Mouse (Mus musculus): ENCODE results near the gene Susd6. TPM values are rescaled to one million over a fixed set of nuclear protein-coding genes. Genes with fewer than 3 reads are reported as not detected.
"Not testable (repeated sequence)": the region's sequence is repeated elsewhere in the genome, so short reads cannot be mapped to it uniquely, and the experiment has no call there.

Gene Susd6
- polyA plus RNA-seq, 1 experiment from 2014 or later, result 22.3 TPM

DNA sequence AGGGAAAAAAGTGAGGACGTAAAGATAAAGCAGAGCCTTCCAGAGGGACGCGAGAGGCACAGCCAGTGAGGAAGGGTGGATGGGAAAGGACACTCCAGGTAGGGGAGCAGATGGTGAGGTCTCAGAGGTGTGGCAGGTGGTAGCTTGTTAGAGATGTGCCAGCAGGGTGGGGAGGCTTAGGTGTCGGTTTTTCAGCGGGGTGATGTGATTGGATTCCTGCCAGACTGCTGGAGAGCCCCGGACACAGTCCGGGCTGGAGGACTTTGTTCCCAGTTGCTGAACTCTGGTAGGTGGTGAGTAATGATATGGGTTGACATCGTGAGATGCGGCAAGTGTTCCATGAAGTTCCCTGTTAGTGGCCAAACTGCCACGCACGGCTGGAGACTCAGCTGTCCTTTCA is 2.7 kb upstream of the Susd6 start:
- H3K9me3 ChIP-seq, result no peaks in the 10 kb centered on the region
- H3K4me1 ChIP-seq, result peaks cover 20% of the 10 kb centered on the region
- peaks cover 8% of the 10 kb centered on the region; the same call in 1 of the 2 replicates for H3K27me3 ChIP-seq
- no peak overlapping the region for H3K4me2 ChIP-seq (replicated peaks)
- H3K27ac ChIP-seq (replicated peaks), result no peak overlapping the region
- no peaks in the 10 kb centered on the region for H3K36me3 ChIP-seq
- H3K9ac ChIP-seq (replicated peaks), result no peak overlapping the region
- H3K4me3 ChIP-seq, result no peak overlapping the region
- no peak for ATAC-seq (ENCODE audit: low FRiP score, low read depth)
- 61% methylated on average over 11 of the region's 11 CpGs for WGBS

DNA sequence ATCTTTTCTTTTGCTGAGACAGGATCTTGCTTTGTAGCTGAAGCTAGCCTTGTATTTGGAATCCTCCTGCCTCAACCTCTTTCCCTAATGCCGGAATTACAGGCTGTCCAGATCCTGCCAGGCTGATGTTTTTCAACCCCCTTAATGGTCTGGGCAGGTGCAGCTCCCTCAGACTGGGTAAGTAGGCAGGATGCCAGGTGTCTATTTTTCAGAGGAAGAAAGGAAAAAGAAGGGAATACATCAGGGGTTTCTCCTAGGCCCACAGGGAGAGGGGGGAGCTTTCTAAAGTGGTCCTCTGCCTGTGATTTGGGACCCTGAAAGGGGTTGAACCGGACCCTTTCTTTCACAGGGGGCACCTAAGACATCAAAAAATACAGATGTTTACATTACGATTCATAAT is 2.1 kb upstream of the Susd6 start:
- 86% methylated on average over 3 of the region's 3 CpGs for WGBS
- H3K36me3 ChIP-seq, result no peaks in the 10 kb centered on the region
- no peak overlapping the region for H3K9ac ChIP-seq (replicated peaks)
- H3K27ac ChIP-seq (replicated peaks), result no peak overlapping the region
- H3K4me2 ChIP-seq (replicated peaks), result no peak overlapping the region
- no peak for ATAC-seq (ENCODE audit: low FRiP score, low read depth)
- peaks cover 8% of the 10 kb centered on the region; the same call in 1 of the 2 replicates for H3K27me3 ChIP-seq
- peaks cover 24% of the 10 kb centered on the region for H3K4me1 ChIP-seq
- no peak overlapping the region for H3K4me3 ChIP-seq
- H3K9me3 ChIP-seq, result no peaks in the 10 kb centered on the region

DNA sequence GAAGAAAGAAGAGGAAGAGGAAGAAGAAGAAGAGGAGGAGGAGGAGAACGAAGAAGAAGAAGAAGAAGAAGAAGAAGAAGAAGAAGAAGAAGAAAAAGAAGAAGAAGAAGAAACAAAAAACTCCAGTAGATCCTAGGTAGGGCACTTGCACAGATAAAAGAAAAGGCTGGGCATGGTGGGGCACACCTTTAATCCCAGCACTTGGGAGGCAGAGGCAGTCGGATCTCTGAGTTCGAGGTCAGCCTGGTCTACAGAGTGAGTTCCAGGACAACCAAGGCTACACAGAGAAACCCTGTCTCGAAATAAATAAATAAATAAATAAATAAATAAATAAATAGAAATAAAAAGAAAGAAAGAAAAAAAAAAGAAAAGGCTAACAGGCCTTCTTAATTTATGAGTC is 1.0 kb upstream of the Susd6 start:
- H3K27ac ChIP-seq (replicated peaks); H3K27me3 ChIP-seq; ATAC-seq (ENCODE audit: low FRiP score, low read depth); H3K4me3 ChIP-seq; H3K9me3 ChIP-seq; H3K4me2 ChIP-seq (replicated peaks); H3K36me3 ChIP-seq; H3K9ac ChIP-seq (replicated peaks): not testable (repeated sequence)
- peaks cover 26% of the 10 kb centered on the region for H3K4me1 ChIP-seq
- 86% methylated on average over 4 of the region's 4 CpGs for WGBS

DNA sequence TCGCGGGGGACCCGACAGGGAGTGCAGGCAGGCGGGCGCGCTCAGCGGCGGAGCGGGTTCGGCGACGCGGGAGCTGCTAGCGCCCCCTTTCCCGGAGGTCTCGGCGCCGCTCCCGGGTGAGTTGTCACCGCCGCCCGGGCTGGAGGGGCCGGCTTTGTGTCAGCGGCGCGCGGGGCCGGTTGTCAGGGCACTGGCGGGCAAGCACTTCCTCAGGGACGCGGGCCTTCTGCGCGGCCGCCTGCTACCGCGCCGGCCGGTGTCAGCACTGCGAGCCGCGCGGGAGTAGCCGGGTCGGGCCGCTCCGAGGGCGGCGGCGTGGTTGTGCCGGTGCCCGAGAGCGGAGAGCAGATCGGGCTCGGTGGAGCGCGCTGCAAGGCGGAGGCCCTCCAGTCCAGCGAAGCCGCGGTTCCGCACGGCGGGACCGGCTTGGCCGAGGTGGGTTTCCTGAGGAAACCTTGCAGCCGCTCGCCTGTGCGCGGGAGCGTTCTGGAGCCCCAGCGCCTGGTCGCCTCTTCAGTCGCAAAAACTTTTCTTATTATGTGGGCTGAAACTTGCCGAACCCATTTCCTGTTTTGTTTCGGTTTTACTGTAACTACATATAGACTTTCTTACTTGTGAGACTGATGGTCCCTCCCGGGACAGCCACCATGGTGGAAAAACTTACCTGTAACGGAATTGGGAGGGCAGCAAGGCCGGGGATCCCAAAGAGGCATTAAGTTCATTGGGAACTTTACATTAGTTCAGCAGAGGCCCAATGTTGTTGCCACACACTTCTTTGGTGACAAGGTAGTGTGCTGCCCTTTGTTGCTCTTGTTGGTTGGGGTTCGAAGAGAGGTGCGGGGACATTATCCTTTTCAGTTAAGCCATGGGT is 625 bp downstream of the Susd6 start:
- WGBS, result under 1% methylated on average over 74 of the region's 80 CpGs
- Histone ChIP-seq H3K4me2 (replicated peaks) (peak overlapping the region; percentile 83), H3K27ac (replicated peaks) (peak overlapping the region; percentile 98), H3K9ac (replicated peaks) (peak overlapping the region; percentile 94), H3K4me1 (peaks cover 31% of the 10 kb centered on the region), H3K27me3 (peaks cover 8% of the 10 kb centered on the region; the same call in 1 of the 2 replicates), H3K9me3 (no peaks in the 10 kb centered on the region), H3K36me3 (no peaks in the 10 kb centered on the region), H3K4me3 (peak overlapping the region; percentile 93)
- ATAC-seq (ENCODE audit: low FRiP score, low read depth), result peak; percentile 83; the same call in 1 of the 2 replicates

GRCm38 (mm10) chr12:80791571-80792444 is 1.5 kb downstream of the Susd6 start:
- Histone ChIP-seq H3K27me3 (peaks cover 8% of the 10 kb centered on the region; the same call in 1 of the 2 replicates), H3K27ac (replicated peaks) (no peak overlapping the region), H3K4me3 (peak overlapping the region; percentile 93), H3K9me3 (no peaks in the 10 kb centered on the region), H3K4me1 (peaks cover 31% of the 10 kb centered on the region), H3K4me2 (replicated peaks) (peak overlapping the region; percentile 83), H3K36me3 (no peaks in the 10 kb centered on the region), H3K9ac (replicated peaks) (peak overlapping the region; percentile 94)
- no peak for ATAC-seq (ENCODE audit: low FRiP score, low read depth)
- WGBS, result 41% methylated on average over 6 of the region's 6 CpGs

DNA sequence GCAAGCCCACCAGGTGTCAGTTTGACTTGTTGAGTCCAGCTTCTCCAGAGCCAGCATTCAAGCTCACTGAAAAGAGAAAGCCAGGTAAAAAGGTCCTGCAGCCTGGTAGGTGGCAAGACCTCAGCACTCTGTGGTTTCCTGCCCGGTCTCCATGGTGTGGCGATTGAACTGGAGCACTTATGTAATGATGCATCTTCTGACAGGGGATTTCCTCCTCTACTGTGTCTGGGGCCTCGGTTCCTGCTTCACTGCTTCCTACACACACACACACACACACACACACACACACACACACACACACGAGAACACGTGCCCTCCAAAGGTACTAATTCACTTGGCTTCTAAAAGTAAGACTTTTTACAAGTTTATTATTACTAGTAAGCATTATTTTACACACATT is 2.6 kb downstream of the Susd6 start:
- 86% methylated on average over 5 of the region's 5 CpGs for WGBS
- Histone ChIP-seq H3K27me3 (peaks cover 4% of the 10 kb centered on the region; the same call in 1 of the 2 replicates), H3K9ac (replicated peaks) (no peak overlapping the region), H3K4me3 (no peak overlapping the region), H3K9me3 (no peaks in the 10 kb centered on the region), H3K27ac (replicated peaks) (no peak overlapping the region), H3K4me1 (peaks cover 31% of the 10 kb centered on the region), H3K4me2 (replicated peaks) (no peak overlapping the region; the same call in 1 of the 2 replicates), H3K36me3 (no peaks in the 10 kb centered on the region)
- no peak for ATAC-seq (ENCODE audit: low FRiP score, low read depth)

DNA sequence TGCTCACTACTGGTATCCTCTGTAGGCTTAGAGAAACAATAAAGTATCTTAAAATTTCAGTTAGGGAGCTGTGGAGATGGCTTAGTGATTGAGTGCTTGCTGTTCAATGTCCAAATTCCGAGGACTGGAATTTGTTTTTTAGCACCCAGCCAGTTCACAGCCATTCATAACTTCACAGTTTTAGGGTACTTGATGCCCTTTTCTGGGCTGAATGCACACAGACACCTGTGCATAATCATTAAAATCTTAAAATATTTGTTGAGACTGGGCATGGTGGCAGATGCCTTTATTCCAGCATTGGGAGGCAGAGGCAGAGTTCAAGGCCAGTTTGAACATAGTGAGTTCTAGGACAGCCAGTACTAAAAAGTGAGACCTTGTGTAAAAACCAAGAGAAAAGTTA is 3.2 kb downstream of the Susd6 start:
- Histone ChIP-seq H3K4me3 (no peak overlapping the region), H3K4me2 (replicated peaks) (no peak overlapping the region), H3K9ac (replicated peaks) (no peak overlapping the region), H3K27ac (replicated peaks) (no peak overlapping the region), H3K36me3 (no peaks in the 10 kb centered on the region), H3K4me1 (peaks cover 31% of the 10 kb centered on the region), H3K9me3 (no peaks in the 10 kb centered on the region), H3K27me3 (no peaks in the 10 kb centered on the region)
- WGBS, result 88% methylated on average over 1 of the region's 1 CpGs
- no peak for ATAC-seq (ENCODE audit: low FRiP score, low read depth)

GRCm38 (mm10) chr12:80794522-80794921 is 4.2 kb downstream of the Susd6 start:
- ATAC-seq (ENCODE audit: low FRiP score, low read depth), result no peak
- peaks cover 31% of the 10 kb centered on the region for H3K4me1 ChIP-seq
- H3K9ac ChIP-seq (replicated peaks), result no peak overlapping the region
- no peak overlapping the region for H3K4me2 ChIP-seq (replicated peaks)
- no peaks in the 10 kb centered on the region for H3K9me3 ChIP-seq
- H3K4me3 ChIP-seq, result no peak overlapping the region
- H3K36me3 ChIP-seq, result no peaks in the 10 kb centered on the region
- WGBS, result 91% methylated on average over 4 of the region's 4 CpGs
- no peaks in the 10 kb centered on the region for H3K27me3 ChIP-seq
- no peak overlapping the region for H3K27ac ChIP-seq (replicated peaks)

DNA sequence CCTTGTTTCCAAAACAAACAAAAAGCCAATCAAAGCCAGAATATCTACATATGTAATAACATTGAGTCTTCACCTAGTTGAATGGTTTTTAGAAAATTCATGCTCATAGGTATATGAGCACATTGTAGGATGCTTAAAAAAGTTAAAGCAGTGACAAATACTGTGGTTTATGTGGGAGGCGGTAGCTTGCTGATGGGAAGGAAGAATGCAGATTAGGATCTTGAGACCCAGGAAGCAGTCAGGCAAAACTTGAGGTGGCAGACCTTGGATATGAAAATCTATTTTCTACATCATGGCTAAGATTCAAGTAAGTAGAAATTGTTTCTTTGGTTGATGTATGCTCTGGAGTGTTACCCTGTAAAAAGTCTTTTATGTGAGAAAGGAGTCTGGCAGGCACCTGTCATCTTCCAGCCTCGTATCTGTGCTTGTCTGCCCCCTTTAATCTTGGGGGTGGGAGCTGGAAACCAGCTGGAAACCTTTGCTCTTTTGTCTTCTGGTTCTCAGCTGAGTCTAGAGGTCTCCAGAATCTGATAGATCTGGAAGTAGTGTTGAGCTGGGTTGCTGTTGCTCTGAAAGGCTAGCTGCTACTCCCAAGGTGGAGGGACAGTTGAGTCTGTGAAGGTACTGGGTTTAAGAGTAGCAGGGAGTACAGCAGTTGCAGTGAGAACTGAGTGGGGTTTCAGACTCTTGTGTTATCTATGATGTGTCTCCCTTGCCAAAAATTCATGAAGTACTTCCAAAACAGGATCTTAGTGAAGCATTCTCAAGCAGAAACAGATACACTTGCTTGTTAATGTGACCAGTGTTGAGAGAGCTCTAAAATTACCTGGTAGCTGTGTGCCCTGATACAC is 4.8 kb downstream of the Susd6 start:
- Histone ChIP-seq H3K9ac (replicated peaks) (no peak overlapping the region), H3K36me3 (no peaks in the 10 kb centered on the region), H3K27ac (replicated peaks) (no peak overlapping the region), H3K27me3 (no peaks in the 10 kb centered on the region), H3K4me3 (no peak overlapping the region), H3K4me1 (peaks cover 25% of the 10 kb centered on the region), H3K4me2 (replicated peaks) (no peak overlapping the region), H3K9me3 (no peaks in the 10 kb centered on the region)
- ATAC-seq (ENCODE audit: low FRiP score, low read depth), result no peak
- 65% methylated on average over 2 of the region's 2 CpGs for WGBS

- Histone ChIP-seq H3K9me3 (no peaks in the 10 kb centered on the region), H3K4me2 (replicated peaks) (no peak overlapping the region), H3K27me3 (no peaks in the 10 kb centered on the region), H3K9ac (replicated peaks) (no peak overlapping the region), H3K36me3 (no peaks in the 10 kb centered on the region), H3K4me3 (no peak overlapping the region), H3K27ac (replicated peaks) (no peak overlapping the region), H3K4me1 (peaks cover 7% of the 10 kb centered on the region; the same call in 1 of the 2 replicates)
- no peak for ATAC-seq (ENCODE audit: low FRiP score, low read depth)
These were observed 8.0 kb downstream of the Susd6 start for GRCm38 (mm10) chr12:80798271-80798670.

DNA sequence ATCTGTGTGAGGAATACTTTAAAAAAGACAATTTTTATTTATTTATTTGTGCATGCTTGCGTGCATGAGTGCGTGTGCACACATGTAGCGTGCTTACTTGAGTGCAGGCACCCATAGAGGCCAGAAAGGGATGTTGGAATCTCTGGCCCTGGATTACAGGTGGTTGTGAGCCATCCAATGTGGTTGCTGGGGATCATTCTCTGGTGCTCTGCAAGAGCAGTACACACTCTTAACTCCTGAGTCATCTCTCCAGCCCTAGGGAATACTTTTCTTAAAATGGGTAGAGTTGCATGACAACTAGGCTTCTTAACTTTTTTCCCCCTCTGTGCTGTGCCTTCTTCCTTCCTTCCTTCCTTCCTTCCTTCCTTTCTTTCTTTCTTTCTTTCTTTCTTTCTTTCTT is 9.8 kb downstream of the Susd6 start:
- Histone ChIP-seq H3K4me1 (peaks cover 10% of the 10 kb centered on the region), H3K4me2 (replicated peaks) (no peak overlapping the region), H3K27me3 (no peaks in the 10 kb centered on the region), H3K36me3 (no peaks in the 10 kb centered on the region), H3K27ac (replicated peaks) (no peak overlapping the region), H3K4me3 (no peak overlapping the region), H3K9me3 (no peaks in the 10 kb centered on the region), H3K9ac (replicated peaks) (no peak overlapping the region)
- 95% methylated on average over 3 of the region's 3 CpGs for whole genome bisulfite sequencing
- ATAC-seq (ENCODE audit: low FRiP score, low read depth), result no peak

All from midbrain, embryonic 12.5 days (tissue).